Mouse (Mus musculus): ENCODE measurements around the gene Nr2c1.

Nr2c1 gene

GRCm38 (mm10) chr10:94210718-94211618, 63.1 kb downstream of the Nr2c1 start:
- no peak for DNase-seq (ENCODE audit: low spot score)

GRCm38 (mm10) chr10:94211725-94212124, 63.9 kb downstream of the Nr2c1 start:
- DNase-seq (ENCODE audit: low spot score): no peak

- DNase-seq (ENCODE audit: low spot score): no peak
Measured at GRCm38 (mm10) chr10:94225026-94225750, 77.4 kb downstream of the Nr2c1 start.

GRCm38 (mm10) chr10:94230172-94230981, 82.6 kb downstream of the Nr2c1 start:
- peak; percentile 18 for DNase-seq (ENCODE audit: low spot score)

- DNase-seq (ENCODE audit: low spot score): no peak
Measured at GRCm38 (mm10) chr10:94231025-94231424, 83.2 kb downstream of the Nr2c1 start.

GRCm38 (mm10) chr10:94235200-94235599, 87.4 kb downstream of the Nr2c1 start:
- DNase-seq (ENCODE audit: low spot score): no peak

GRCm38 (mm10) chr10:94241346-94241745, 93.5 kb downstream of the Nr2c1 start:
- no peak for DNase-seq (ENCODE audit: low spot score)

Data from yolk sac, embryonic 10.5 days (tissue).